Mouse (Mus musculus) heart, embryonic 12.5 days (tissue): Measurements from ENCODE around the gene Cav3. TPM values are rescaled to one million over a fixed set of nuclear protein-coding genes. Genes with fewer than 3 reads are reported as not detected.

ENCODE experiments used
- ATAC-seq: fragments of 200-750 bp; cut with Nextera tagmentation; 2 replicates; pipeline ENCODE4 v1.8.0; 2017; ENCODE audit warnings: moderate TSS enrichment, moderate library complexity; ENCODE audit not compliant: insufficient number of reproducible peaks, low FRiP score
- H3K27ac ChIP-seq: fragments of 300-500 bp; sonication (generic); 2 replicates; pipeline ENCODE4 v1.5.1; 2016; ENCODE audit warnings: mild to moderate bottlenecking, moderate library complexity; ENCODE audit not compliant: poor library complexity, severe bottlenecking
- H3K27me3 ChIP-seq: fragments of 300-500 bp; sonication (generic); replicated peaks from 2 replicates; pipeline ENCODE4 v1.6.1; 2016; ENCODE audit warnings: mild to moderate bottlenecking, moderate library complexity
- H3K36me3 ChIP-seq: fragments of 300-500 bp; sonication (generic); 2 replicates; pipeline ENCODE4 v1.6.1; 2016; ENCODE audit warnings: mild to moderate bottlenecking, moderate library complexity
- H3K4me1 ChIP-seq: fragments of 300-500 bp; sonication (generic); replicated peaks from 2 replicates; pipeline ENCODE4 v1.6.1; 2016; ENCODE audit warnings: mild to moderate bottlenecking
- H3K4me2 ChIP-seq: fragments of 300-500 bp; sonication (generic); 2 replicates; pipeline ENCODE4 v1.6.1; 2016; ENCODE audit warnings: mild to moderate bottlenecking, moderate library complexity
- H3K4me3 ChIP-seq: fragments of 300-500 bp; sonication (generic); 2 replicates; pipeline ENCODE4 v1.5.1; 2016; ENCODE audit warnings: mild to moderate bottlenecking
- H3K9ac ChIP-seq: fragments of 300-500 bp; sonication (generic); 2 replicates; pipeline ENCODE4 v1.6.1; 2016; ENCODE audit warnings: mild to moderate bottlenecking, moderate library complexity
- H3K9me3 ChIP-seq: fragments of 300-500 bp; sonication (generic); replicated peaks from 2 replicates; pipeline ENCODE4 v1.6.1; 2016; ENCODE audit warnings: mild to moderate bottlenecking, moderate library complexity
- WGBS: fragments of 180-500 bp; shearing (Covaris S2); methylation state at CpG from one replicate; pipeline ENCODE4 v1.1.7; 2016; 5-methylcytosine and 5-hydroxymethylcytosine counted together
- polyA plus RNA-seq: library from polyadenylated mRNA; unstranded; fragments of >200 nt; fragmentation: Nextera tagmentation; extraction: Ambion mirVana; gene quantifications from 2 replicates; pipeline ENCODE4 v1.2.1, GENCODE M21; 2016

Gene Cav3
- polyA plus RNA-seq, 1 experiment from 2014 or later: 61.3 TPM

GRCm38 (mm10) chr6:112517572-112517971 lies 58.3 kb downstream of the Cav3 start:
- Histone ChIP-seq H3K9ac (no peak overlapping the region), H3K27ac (no peak overlapping the region), H3K4me3 (no peak overlapping the region), H3K9me3 (no peaks in the 10 kb centered on the region), H3K36me3 (no peaks in the 10 kb centered on the region), H3K4me1 (no peaks in the 10 kb centered on the region), H3K4me2 (no peak overlapping the region), H3K27me3 (peaks cover 39% of the 10 kb centered on the region)
- ATAC-seq: no peak
- 59% methylated on average over 3 of the region's 3 CpGs for WGBS

- H3K9ac ChIP-seq: no peak overlapping the region
- WGBS: 70% methylated on average over 3 of the region's 3 CpGs
- no peak overlapping the region for H3K4me2 ChIP-seq
- no peak overlapping the region for H3K4me3 ChIP-seq
- no peaks in the 10 kb centered on the region for H3K9me3 ChIP-seq
- no peaks in the 10 kb centered on the region for H3K36me3 ChIP-seq
- H3K4me1 ChIP-seq: no peaks in the 10 kb centered on the region
- ATAC-seq: no peak
- peaks cover 39% of the 10 kb centered on the region for H3K27me3 ChIP-seq
- H3K27ac ChIP-seq: no peak overlapping the region
These were observed 58.7 kb downstream of the Cav3 start for GRCm38 (mm10) chr6:112517991-112518390.

Other genes starting within 250 kb of the Cav3 start
- 48.7 and 49.3 TPM in 2 replicates for gene Lmcd1, start 185.7 kb upstream of the Cav3 start, polyA plus RNA-seq
- gene Ssu2, start 71.5 kb upstream of the Cav3 start, polyA plus RNA-seq: 0.12 and 0.17 TPM in 2 replicates
- 0.10 TPM in 2 replicates for gene Oxtr, start 30.4 kb downstream of the Cav3 start, polyA plus RNA-seq
- 28.8 and 30.7 TPM in 2 replicates for gene Rad18, start 237.2 kb downstream of the Cav3 start, polyA plus RNA-seq